In the genomic region with DNA sequence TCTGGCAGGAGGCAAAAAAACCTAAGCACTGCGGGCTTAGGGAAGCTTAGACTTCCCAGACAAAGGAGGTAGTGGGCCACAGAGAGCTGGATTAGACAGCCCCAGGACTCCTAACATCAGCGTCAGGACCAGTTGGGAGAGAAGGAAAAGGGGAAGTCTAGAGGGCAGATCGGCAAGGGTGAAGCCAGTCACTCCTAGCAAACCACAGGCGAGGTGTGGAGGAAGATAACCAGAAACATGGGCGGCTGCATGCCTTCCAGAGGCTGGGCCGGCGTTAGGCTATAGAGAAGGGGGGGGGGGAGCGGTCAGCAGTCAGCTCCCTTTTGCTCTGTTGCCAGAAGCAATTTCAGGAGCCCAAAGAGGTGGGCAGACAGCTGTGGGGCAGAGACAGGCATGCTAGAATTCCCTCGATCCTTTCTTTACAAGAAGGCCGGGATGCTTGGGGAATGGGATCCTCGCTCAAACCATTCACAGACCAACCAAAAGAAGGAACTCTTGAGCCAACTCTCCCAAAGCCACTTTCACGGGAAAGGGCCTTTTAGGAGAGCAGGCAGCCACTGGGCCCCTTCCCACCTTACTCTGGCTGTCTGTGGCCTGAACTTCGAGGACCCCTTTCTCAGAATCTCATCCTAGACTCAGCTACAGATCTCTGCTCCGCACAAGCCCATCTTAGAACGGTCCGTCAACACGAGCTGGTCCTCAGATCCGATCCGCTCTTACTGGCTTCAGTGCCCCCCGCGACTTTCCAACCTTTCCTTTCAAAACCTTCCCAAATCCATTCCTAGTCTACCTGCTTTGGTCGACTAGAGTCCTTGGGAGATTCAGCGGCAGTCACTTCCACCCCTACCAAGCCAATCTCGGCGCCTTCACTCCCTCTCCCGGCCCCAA, we compare ENCODE assay signal across 8 mouse cellular contexts. TPM values are rescaled to one million over a fixed set of nuclear protein-coding genes. Genes with fewer than 3 reads are reported as not detected.
A peak's percentile ranks its signal among the peaks of the same experiment; 100 is the strongest.
DNase-seq lines count a peak whose midpoint lies in the region; ATAC-seq lines count a peak whose summit lies in the region.

No protein-coding gene starts in this region.

- H3K36me3 ChIP-seq in neural tube, embryonic 15.5 days, result no peaks in the 10 kb centered on the region

- H3K27me3 ChIP-seq in neural tube, embryonic 15.5 days (replicated peaks), result no peaks in the 10 kb centered on the region

- peak overlapping the region; percentile 79 for H3K4me2 ChIP-seq in neural tube, embryonic 15.5 days

- under 1% methylated on average over 26 of the region's 26 CpGs for WGBS in neural tube, embryonic 15.5 days

- H3K9me3 ChIP-seq in neural tube, embryonic 15.5 days (replicated peaks), result no peaks in the 10 kb centered on the region

- peak; percentile 56 for ATAC-seq in neural tube, embryonic 15.5 days (ENCODE audit: low FRiP score)

- H3K27ac ChIP-seq in neural tube, embryonic 15.5 days (replicated peaks), result peak overlapping the region; percentile 92

- H3K9ac ChIP-seq in neural tube, embryonic 15.5 days (replicated peaks), result peak overlapping the region; percentile 99

- H3K4me3 ChIP-seq in neural tube, embryonic 15.5 days (replicated peaks), result peak overlapping the region; percentile 97

- DNase-seq in adrenal gland, postnatal 10 days, result peak; percentile 33
- DNase-seq in adrenal gland, adult 18-20 months (ENCODE audit: low spot score in 2 of 2), result no peak
- peak; percentile 47 for DNase-seq in urinary bladder, postnatal 14 days (ENCODE audit: low spot score)
- no peak for DNase-seq in urinary bladder, postnatal 10 days (ENCODE audit: low spot score)
- DNase-seq in forelimb bud, embryonic 11.5 days (ENCODE audit: low read depth, low spot score), result peak; percentile 48
- DNase-seq in liver, result peak; percentile 83
- DNase-seq in frontal cortex, adult 2 months (ENCODE audit: extremely low spot score in 1 of 2, low spot score in 1 of 2), result no peak

- peaks cover 44% of the 10 kb centered on the region for H3K4me1 ChIP-seq in neural tube, embryonic 15.5 days

RNA-seq across cellular contexts. Expression of gene Vps37b, which starts 0.8 kb away (rescaled TPM):
- total RNA-seq in adrenal gland, postnatal 10 days (2021), result 10 to 100 TPM; 41.1 to 58.1 TPM
- total RNA-seq in adrenal gland, adult 18-20 months (2021), result 100 to 1,000 TPM in 1 of 2 experiments, 10 to 100 TPM in 1; 97.2 to 127 TPM
- 48.8 and 50.4 TPM in 2 replicates for polyA plus RNA-seq in neural tube, embryonic 15.5 days (2015; fragmentation: Nextera tagmentation; extraction: Ambion mirVana)
- polyA plus RNA-seq in frontal cortex, adult 2 months (2012; rRNA removed), result 46.3 and 53.0 TPM in 2 replicates

RNA-seq across cellular contexts. Expression of gene Hip1r, which starts 57.9 kb away (rescaled TPM):
- total RNA-seq in adrenal gland, postnatal 10 days (2021), result 10 to 100 TPM; 18.2 to 22.5 TPM
- 10 to 100 TPM; 20.1 to 28.4 TPM for total RNA-seq in adrenal gland, adult 18-20 months (2021)
- 24.1 and 31.0 TPM in 2 replicates for polyA plus RNA-seq in neural tube, embryonic 15.5 days (2015; fragmentation: Nextera tagmentation; extraction: Ambion mirVana)
- 40.3 and 41.5 TPM in 2 replicates for polyA plus RNA-seq in frontal cortex, adult 2 months (2012; rRNA removed)

Comparison
In these comparisons a context has a peak if more than half of its experiments do, and no peak if none do; other contexts are left out.
1. DNase-seq: peak in adrenal gland, postnatal 10 days (single experiment), urinary bladder, postnatal 14 days (single experiment), forelimb bud, embryonic 11.5 days (single experiment) and liver (single experiment); none in adrenal gland, adult 18-20 months (0 of 2), urinary bladder, postnatal 10 days (single experiment) and frontal cortex, adult 2 months (0 of 2).